Mouse (Mus musculus): ENCODE measurements at regions not wholly inside any gene's neighbourhood (a gene's known extent, or its start where the extent isn't known, plus 50 kb on each side); places are given as distances from the start of the nearest gene placed in this dataset.
A peak's percentile ranks its signal among the peaks of the same experiment; 100 is the strongest.

GRCm38 (mm10) chr6:101874894-101875293, 497.2 kb upstream of the Pdzrn3 start:
- DNase-seq (ENCODE audit: low read depth): no peak

GRCm38 (mm10) chr6:101858895-101859294, 481.2 kb upstream of the Pdzrn3 start:
- DNase-seq (ENCODE audit: low read depth): no peak

GRCm38 (mm10) chr6:101840695-101841094, 463.0 kb upstream of the Pdzrn3 start:
- no peak for DNase-seq (ENCODE audit: low read depth)

GRCm38 (mm10) chr6:101837563-101837962, 459.9 kb upstream of the Pdzrn3 start:
- DNase-seq (ENCODE audit: low read depth): peak; percentile 4

GRCm38 (mm10) chr6:101793986-101794385, 416.3 kb upstream of the Pdzrn3 start:
- DNase-seq (ENCODE audit: low read depth): no peak

GRCm38 (mm10) chr6:101777864-101778263, 400.2 kb upstream of the Pdzrn3 start:
- DNase-seq (ENCODE audit: low read depth): peak; percentile 27

GRCm38 (mm10) chr6:101773151-101773550, 395.5 kb upstream of the Pdzrn3 start:
- DNase-seq (ENCODE audit: low read depth): no peak

GRCm38 (mm10) chr6:101735107-101735506, 357.4 kb upstream of the Pdzrn3 start:
- no peak for DNase-seq (ENCODE audit: low read depth)

- DNase-seq (ENCODE audit: low read depth): no peak
Observed at GRCm38 (mm10) chr6:101720513-101720912, 342.8 kb upstream of the Pdzrn3 start.

GRCm38 (mm10) chr6:101689684-101690083, 312.0 kb upstream of the Pdzrn3 start:
- no peak for DNase-seq (ENCODE audit: low read depth)

- no peak for DNase-seq (ENCODE audit: low read depth)
Observed at GRCm38 (mm10) chr6:101686578-101686977, 308.9 kb upstream of the Pdzrn3 start.

- no peak for DNase-seq (ENCODE audit: low read depth)
Observed at GRCm38 (mm10) chr6:101685734-101686133, 308.0 kb upstream of the Pdzrn3 start.

GRCm38 (mm10) chr6:101684390-101684789, 306.7 kb upstream of the Pdzrn3 start:
- peak; percentile 45 for DNase-seq (ENCODE audit: low read depth)

- DNase-seq (ENCODE audit: low read depth): no peak
Observed at GRCm38 (mm10) chr6:101674846-101675245, 297.1 kb upstream of the Pdzrn3 start.

GRCm38 (mm10) chr6:101670770-101671169, 293.1 kb upstream of the Pdzrn3 start:
- DNase-seq (ENCODE audit: low read depth): no peak

- DNase-seq (ENCODE audit: low read depth): no peak
Observed at GRCm38 (mm10) chr6:101669118-101669845, 291.6 kb upstream of the Pdzrn3 start.

GRCm38 (mm10) chr6:101654351-101654750, 276.7 kb upstream of the Pdzrn3 start:
- no peak for DNase-seq (ENCODE audit: low read depth)

GRCm38 (mm10) chr6:101650348-101650747, 272.7 kb upstream of the Pdzrn3 start:
- peak; percentile 86 for DNase-seq (ENCODE audit: low read depth)

GRCm38 (mm10) chr6:101617295-101617694, 239.6 kb upstream of the Pdzrn3 start:
- no peak for DNase-seq (ENCODE audit: low read depth)

- DNase-seq (ENCODE audit: low read depth): peak; percentile 57
Observed at GRCm38 (mm10) chr6:101616776-101617175, 239.1 kb upstream of the Pdzrn3 start.

- no peak for DNase-seq (ENCODE audit: low read depth)
Observed at GRCm38 (mm10) chr6:101609015-101609414, 231.3 kb upstream of the Pdzrn3 start.

GRCm38 (mm10) chr6:101603083-101603482, 225.4 kb upstream of the Pdzrn3 start:
- DNase-seq (ENCODE audit: low read depth): no peak

- DNase-seq (ENCODE audit: low read depth): no peak
Observed at GRCm38 (mm10) chr6:101596995-101597394, 219.3 kb upstream of the Pdzrn3 start.
